Mouse (Mus musculus) bone marrow macrophage, adult 2 months (primary cell): ENCODE results near the gene Adcy2.

Experiments
- CTCF ChIP-seq: IDR thresholded peaks from 2 replicates; pipeline ENCODE4 v1.5.1; 2012; ENCODE audit warnings: low read depth, mild to moderate bottlenecking, low read length, moderate library complexity
- POLR2A ChIP-seq: IDR thresholded peaks from 2 replicates; pipeline ENCODE4 v1.6.1; 2012; ENCODE audit warnings: mild to moderate bottlenecking, low read depth, low read length, borderline replicate concordance

DNA sequence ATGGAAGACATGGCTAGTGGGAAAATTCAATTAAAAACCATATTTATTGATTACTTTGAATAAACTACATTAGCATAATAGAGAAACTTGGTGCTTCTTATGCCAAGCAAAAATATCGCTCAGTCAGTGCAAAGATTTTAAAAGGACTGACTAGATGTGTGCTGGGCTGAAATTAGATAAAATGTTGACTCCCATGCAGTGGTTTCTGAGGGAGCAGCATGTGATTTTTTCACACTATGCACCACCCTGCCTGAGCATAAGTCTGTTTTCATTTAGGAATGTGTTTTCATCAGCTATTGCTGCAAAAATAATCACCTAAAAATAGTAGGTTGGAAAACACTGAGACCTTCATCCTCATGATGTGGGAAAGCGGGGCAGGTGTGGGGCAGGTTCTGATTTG lies 250.0 kb downstream of the Adcy2 start:
- no peak for TF ChIP-seq POLR2A
- no peak for TF ChIP-seq CTCF
